Mouse (Mus musculus) left cerebral cortex, adult 18-20 months (tissue): ENCODE data around the gene Bcl2a1d. TPM values are rescaled to one million over a fixed set of nuclear protein-coding genes. Genes with fewer than 3 reads are reported as not detected.
"Not testable (repeated sequence)": the region's sequence is repeated elsewhere in the genome, so short reads cannot be mapped to it uniquely, and the experiment has no call there.

Experiments used
- DNase-seq, 2 experiments: peaks; one replicate each; pipeline ENCODE4 v3.0.0; 2021 to 2022; ENCODE audit warnings: low spot score in 2 of 2, mixed read lengths in 1 of 2
- long read RNA-seq, 2 experiments: library from polyadenylated mRNA; stranded (forward); transcript quantifications; one replicate each; pipeline ENCODE4 v2.0.0; 2021
- total RNA-seq, 2 experiments: library from RNA; stranded (reverse); gene quantifications; 2 replicates each; pipeline ENCODE4 v1.2.3; 2021

Gene Bcl2a1d
- total RNA-seq = under 1 TPM in 1 of 2 experiments, not detected in 1; 0.56 TPM
- long read RNA-seq, experiment 1, partial matches to known transcripts = 0 of 2 reads
- long read RNA-seq, experiment 1, other reads (novel, unspliced or antisense) = 0 of 2 reads
- long read RNA-seq, experiment 2, partial matches to known transcripts = 0 of 1 reads
- long read RNA-seq, experiment 2, other reads (novel, unspliced or antisense) = 0 of 1 reads

GRCm38 (mm10) chr9:88731728-88732127, at the start of gene Bcl2a1d:
Gene Bcl2a1d (minus strand): TSS chr9:88731914.
- not testable (repeated sequence) for DNase-seq

DNA sequence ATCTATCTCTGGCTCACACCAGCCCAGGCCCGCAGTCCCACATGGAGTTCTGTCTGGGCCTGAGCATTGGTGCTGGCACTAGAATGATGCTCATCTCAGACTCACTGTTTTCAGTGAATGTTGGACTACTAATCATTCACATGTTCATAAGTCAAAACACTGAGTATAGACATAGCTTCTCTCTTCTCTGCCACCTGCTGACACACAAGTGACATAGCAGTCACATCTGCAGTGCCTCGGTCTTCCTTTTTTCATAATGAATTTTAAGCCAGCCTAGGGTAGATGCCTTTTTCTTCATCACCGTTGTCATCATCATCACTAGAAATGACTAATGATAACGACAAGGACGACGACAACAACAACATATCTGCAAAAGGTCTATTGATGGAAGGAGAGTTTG, 38.5 kb upstream of the Bcl2a1d start:
- not testable (repeated sequence) for DNase-seq

DNA sequence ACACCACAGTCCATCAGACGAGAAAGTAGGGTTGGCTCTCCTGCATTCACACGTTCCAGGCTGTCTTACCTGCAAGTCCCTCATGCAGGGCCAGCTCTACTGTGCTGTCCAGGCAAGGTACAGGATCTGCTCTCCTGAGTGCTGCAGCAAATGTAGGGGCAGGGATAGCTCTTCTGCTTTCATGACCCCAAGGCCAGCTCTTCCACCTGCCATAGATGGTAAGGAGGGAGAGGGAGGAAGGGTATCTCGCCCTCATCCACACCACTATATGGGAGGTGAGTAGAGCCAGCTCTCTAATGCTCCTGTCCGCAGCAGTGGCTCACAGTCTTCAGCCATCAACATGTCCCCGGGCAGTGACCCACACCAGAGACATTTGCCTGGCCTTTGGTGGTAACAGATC, 37.8 kb upstream of the Bcl2a1d start:
- not testable (repeated sequence) for DNase-seq

DNA sequence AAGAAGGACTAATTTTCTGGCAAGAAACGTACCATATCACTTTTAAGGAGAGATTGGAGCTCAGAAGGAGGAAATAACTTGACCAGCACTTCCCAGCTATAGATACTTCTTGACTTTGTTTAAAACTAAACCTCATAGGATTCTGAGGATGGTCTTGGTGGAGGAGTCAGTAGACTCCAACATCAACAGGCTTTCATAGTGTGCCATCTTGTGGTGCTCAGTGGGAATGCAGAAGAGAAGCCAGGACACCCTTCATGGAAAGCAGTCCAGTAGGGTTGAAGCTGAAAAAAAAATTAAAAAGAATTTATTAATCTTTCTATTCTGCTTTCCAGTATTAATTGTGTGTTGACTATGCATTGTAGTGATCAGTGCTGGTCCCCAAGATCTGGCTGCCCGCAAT, 15.0 kb upstream of the Bcl2a1d start:
- peak; percentile 28 to 42 for DNase-seq

- DNase-seq = not testable (repeated sequence)
Observed at GRCm38 (mm10) chr9:88746046-88746445, 14.3 kb upstream of the Bcl2a1d start.

- DNase-seq = not testable (repeated sequence)
Observed at GRCm38 (mm10) chr9:88735289-88735688, 3.6 kb upstream of the Bcl2a1d start.

DNA sequence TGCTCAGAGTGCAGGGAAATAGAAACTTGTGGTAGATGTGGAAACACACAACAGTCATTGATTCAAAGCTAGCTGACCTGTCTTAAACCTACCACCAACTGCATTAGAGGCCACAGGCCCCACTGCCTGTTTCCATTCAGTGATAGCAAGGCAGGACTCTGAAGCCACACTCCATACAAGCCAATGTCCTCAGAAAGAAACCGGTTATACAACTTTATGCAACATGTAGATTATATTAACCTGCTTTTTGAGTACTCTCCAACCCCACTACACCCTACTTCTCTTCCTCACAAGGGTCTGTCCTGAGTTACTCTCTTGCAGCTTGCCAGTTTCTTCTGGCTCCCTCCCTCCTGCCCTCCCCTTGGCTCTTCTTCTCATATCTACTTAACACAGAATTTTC, 1.5 kb upstream of the Bcl2a1d start:
- not testable (repeated sequence) for DNase-seq

- not testable (repeated sequence) for DNase-seq
Observed at GRCm38 (mm10) chr9:88732334-88732733, 620 bp upstream of the Bcl2a1d start.

DNA sequence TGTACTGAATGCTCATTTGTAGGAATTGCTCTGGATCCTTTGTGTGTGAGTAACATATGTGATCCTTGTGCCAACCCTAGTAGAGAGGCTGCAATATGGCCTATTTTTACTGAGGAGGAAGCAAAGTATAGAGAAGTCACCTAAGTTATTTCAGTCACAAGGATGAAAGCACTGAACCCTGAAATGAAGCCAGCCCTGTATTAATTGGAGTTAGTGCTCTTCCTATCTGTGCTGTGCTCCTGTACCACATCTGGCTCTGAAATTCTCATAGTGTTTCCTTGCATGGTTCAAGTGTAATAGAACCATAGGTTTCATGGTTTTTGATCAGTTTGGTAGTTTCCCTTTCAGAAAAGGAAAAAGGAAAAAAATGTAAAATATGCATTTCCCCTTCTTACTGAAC, 3.4 kb downstream of the Bcl2a1d start:
- not testable (repeated sequence) for DNase-seq

DNA sequence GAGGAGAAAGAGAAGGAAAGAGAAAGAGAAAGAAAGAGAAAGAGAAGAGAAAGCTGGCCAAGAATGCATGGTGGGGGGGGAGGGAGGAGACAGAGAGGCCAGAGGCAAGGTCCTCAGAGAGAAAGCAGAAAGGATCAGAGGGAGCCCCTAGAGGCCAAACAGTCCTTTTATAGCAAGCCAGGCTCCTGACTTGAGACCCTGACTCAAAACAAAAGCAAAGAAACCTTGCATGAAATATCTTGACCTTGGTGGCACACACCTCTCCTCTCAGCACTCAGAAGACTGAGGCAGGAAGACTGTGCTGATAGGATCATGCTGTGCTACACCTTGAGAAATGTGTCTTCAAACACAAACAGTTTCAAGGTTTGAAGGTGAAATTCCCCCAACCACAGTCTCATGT, 10.1 kb downstream of the Bcl2a1d start:
- DNase-seq = not testable (repeated sequence)

DNA sequence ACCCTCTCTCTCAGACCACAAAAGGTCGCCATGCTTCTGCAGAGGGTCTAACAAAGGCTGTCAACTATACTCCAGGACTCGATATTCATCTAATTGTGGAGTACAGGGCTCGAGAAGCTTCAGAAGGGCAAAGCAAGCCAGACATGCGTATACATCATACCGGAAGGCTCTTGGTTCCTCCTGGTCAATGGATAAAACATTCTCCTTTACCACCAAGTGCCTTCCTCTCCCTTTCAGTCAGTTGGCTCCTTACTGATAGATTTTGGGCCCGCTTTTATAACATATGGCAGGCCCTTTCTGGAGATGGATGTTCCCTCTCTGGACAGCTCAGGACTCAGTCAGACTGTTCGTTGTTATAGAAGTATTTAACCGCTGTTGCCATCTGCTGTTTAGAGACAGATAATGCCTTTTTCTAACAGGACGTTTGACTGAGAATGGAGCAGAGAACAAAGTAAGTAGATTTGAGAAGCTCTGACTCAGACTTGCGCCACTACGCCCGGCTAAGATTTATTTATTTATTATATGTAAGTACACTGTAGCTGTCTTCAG, 11.7 kb downstream of the Bcl2a1d start, which contains the start of gene Mthfsl:
Gene Mthfsl, minus strand, starts transcription at position 308 of the 549 bp plus-strand sequence.
- peak; percentile 18 to 45 for DNase-seq

GRCm38 (mm10) chr9:88719073-88719921, 12.4 kb downstream of the Bcl2a1d start:
- DNase-seq = peak; percentile 12 to 44

DNA sequence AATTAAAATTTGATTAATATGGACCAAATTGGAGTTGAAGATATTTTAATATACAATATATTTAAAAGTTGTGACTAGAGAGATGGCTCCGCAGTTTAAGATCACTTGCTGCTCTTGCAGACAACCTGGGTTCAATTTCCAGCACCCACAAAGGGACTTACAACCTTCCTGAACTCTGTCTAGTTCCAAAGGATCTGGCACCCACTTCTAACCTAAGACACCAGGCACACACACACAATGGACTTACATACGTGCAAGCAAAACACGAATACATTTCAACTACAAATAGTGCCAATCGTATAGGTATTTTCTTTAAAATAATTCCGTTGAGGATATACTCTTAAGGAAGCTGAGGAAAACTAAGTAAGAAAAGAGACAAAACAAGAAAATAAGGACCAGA, 13.1 kb downstream of the Bcl2a1d start:
- DNase-seq = not testable (repeated sequence)

DNA sequence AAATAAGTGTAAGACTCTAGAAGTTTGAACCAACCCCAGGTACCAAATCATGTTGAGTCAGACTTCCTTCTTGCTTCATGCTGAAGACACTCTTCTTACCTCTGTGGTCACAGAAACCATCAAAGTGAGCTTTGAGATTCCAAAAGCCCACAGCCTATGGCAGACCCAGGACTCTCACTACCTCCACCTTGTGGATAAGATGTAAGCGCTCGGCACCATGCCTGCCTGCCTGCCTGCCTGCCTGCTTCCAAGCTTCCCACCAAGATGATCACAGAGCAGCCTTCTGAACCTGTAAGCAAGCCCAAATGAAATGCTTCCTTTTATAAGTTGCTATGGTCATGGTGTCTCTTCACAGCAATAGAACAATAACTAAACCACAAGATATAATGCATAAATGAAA, 13.6 kb downstream of the Bcl2a1d start:
- DNase-seq = peak in 1 of 2 experiments; percentile 33

- DNase-seq = not testable (repeated sequence)
Observed at GRCm38 (mm10) chr9:88714515-88714914, 17.2 kb downstream of the Bcl2a1d start.

DNA sequence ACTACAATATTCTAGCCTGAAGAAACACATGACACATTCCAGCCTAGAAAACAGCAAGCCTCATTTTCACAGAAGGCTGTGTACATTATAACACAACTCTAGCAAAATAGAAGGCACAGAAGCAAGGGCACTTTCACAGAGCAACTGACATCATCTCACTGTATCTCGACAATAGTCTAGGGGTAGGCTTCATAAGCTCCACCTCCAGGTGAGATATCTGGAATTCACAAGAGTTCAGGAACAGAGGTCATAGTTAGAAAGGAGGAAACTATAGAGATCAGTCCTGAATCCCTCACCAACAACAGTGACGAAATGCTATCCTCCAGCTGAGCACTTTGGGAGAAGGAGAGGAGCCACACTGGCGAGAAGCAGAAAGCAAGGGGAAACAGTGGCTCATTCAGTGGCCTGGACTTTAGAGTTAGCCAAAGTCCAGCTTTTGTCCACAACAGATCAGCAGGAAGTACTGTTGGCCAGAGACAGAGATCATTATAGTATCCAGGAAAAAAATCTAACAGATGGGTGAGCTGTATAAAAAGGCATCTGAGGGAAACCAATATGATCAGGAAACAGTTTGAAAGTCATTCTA, 19.5 kb downstream of the Bcl2a1d start:
- DNase-seq = not testable (repeated sequence)

DNA sequence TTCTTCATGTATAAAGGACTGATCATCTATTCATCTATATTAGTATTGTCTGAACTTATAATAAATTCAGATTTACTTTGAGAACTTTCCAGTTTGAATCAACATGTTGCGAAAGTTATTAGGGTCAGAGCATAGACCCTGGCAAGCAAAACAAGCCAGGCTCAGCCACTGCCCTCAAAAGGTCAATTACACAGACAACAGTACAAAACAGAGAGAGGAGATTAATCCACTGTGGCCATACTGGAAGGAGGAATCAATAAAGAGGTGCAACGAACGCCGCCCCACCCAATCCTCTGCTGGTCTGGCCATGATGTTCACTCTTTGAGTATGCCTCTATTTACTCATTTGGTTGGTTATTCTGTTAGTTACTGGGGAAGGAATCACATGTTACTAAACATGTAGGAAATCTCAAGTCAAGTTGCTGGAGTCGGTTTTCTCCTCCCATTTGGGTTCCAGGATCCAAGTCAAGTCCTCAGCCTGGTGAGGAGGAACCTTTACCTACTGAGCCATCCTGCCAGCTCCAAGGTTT, 20.7 kb downstream of the Bcl2a1d start:
- DNase-seq = not testable (repeated sequence)

GRCm38 (mm10) chr9:88710439-88710838, 21.3 kb downstream of the Bcl2a1d start:
- not testable (repeated sequence) for DNase-seq

DNA sequence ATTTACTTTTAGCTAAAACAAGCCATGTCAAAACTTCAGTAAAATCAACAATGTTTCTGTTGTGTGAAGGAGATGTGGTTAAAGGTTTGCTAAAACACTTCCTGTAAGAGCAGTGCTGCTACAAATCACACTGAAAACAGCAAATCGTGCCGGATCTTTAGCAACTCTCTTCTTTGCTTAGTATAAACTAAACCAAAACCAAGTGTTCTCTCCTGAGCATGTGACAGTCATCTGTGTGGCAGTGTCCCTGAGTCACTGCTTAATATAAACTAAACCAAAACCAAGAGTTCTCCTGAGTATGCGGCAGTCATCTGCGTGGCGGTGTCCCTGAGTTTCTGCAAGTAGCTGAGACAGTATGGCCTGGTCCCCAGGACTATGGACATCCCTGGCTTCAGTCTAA, 21.9 kb downstream of the Bcl2a1d start:
- DNase-seq = not testable (repeated sequence)

DNA sequence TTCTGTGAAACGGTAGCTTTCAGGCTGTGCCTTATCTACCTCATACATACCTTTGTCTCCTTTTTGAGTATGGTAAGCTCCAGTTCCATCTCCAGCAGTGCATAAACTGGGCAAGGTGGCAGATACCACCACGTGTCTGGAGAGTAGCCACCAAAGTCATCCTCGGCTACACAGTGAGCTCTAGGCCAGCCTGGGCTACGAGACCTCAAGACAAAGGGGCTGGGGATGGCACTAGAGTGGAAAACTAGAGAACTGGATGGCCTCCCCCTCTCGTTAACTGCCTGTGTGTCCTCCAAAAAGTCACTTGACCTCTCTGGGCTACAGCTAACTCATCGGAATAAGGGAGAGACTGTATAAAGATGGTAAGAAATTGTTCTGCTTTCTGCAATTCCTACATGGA, 22.4 kb downstream of the Bcl2a1d start:
- DNase-seq = no peak

GRCm38 (mm10) chr9:88706700-88707099, 25.0 kb downstream of the Bcl2a1d start:
- DNase-seq = no peak
